Mouse (Mus musculus) liver, embryonic 14.5 days (tissue): ENCODE measurements around the gene Dnah11. TPM values are rescaled to one million over a fixed set of nuclear protein-coding genes. Genes with fewer than 3 reads are reported as not detected.

ENCODE experiments used
- ATAC-seq: fragments of 200-750 bp; cut with Nextera tagmentation; 2 replicates; pipeline ENCODE4 v1.8.0; 2017; ENCODE audit warnings: moderate number of reproducible peaks, mild to moderate bottlenecking, moderate library complexity; ENCODE audit not compliant: insufficient read depth
- DNase-seq, 3 experiments: peaks; one replicate each; pipeline ENCODE4 v3.0.0-alpha.2; 2012 to 2013; ENCODE audit warnings: low read depth in 3 of 3, low spot score in 3 of 3
- H3K27ac ChIP-seq: fragments of 300-500 bp; sonication (generic); 2 replicates; pipeline ENCODE4 v1.5.1; 2014; ENCODE audit warnings: moderate library complexity, mild to moderate bottlenecking, control low read depth, inconsistent platforms
- H3K27me3 ChIP-seq: fragments of 300-500 bp; sonication (generic); 2 replicates; pipeline ENCODE4 v1.6.1; 2014; ENCODE audit warnings: mild to moderate bottlenecking, low read length, moderate library complexity; ENCODE audit not compliant: control insufficient read depth, insufficient read depth
- H3K36me3 ChIP-seq: fragments of 300-500 bp; sonication (generic); replicated peaks from 2 replicates; pipeline ENCODE4 v1.6.1; 2014; ENCODE audit warnings: low read depth; ENCODE audit not compliant: control insufficient read depth, insufficient read depth
- H3K4me1 ChIP-seq, 2 experiments: fragments of 200-500 bp in 1 of 2; fragments of 300-500 bp in 1 of 2; sonication (generic) in 1 of 2; replicated peaks; 2 replicates each; pipeline ENCODE4 v1.6.1; 2012 to 2014; ENCODE audit warnings: antibody characterized with exemption in 1 of 2, inconsistent platforms in 1 of 2, low read length in 1 of 2; ENCODE audit not compliant: control insufficient read depth in 2 of 2, insufficient read depth in 2 of 2
- H3K4me2 ChIP-seq: fragments of 300-500 bp; sonication (generic); 2 replicates; pipeline ENCODE4 v1.6.1; 2014; ENCODE audit warnings: low read depth, mild to moderate bottlenecking, control low read depth, moderate library complexity
- H3K4me3 ChIP-seq, 2 experiments: fragments of 200-500 bp in 1 of 2; fragments of 300-500 bp in 1 of 2; sonication (generic) in 1 of 2; 2 replicates each; pipeline ENCODE4 v1.5.1; 2012 to 2014; ENCODE audit warnings: low read depth in 2 of 2, low read length in 2 of 2, mild to moderate bottlenecking in 2 of 2, control low read depth in 1 of 2, inconsistent platforms in 1 of 2, moderate library complexity in 1 of 2; ENCODE audit not compliant: insufficient read depth in 1 of 2
- H3K9ac ChIP-seq: fragments of 300-500 bp; sonication (generic); replicated peaks from 2 replicates; pipeline ENCODE4 v1.6.1; 2014; ENCODE audit warnings: mild to moderate bottlenecking, control low read depth, moderate library complexity
- H3K9me3 ChIP-seq: fragments of 300-500 bp; sonication (generic); 2 replicates; pipeline ENCODE4 v1.6.1; 2016; ENCODE audit warnings: low read length, mixed read lengths; ENCODE audit not compliant: control insufficient read depth
- CTCF ChIP-seq: IDR thresholded peaks from 2 replicates; pipeline ENCODE4 v1.5.1; 2016; ENCODE audit warnings: antibody characterized with exemption, low read depth, control low read depth
- EP300 ChIP-seq: IDR thresholded peaks from 2 replicates; pipeline ENCODE4 v1.6.1; 2016; ENCODE audit warnings: antibody characterized with exemption, low read depth
- WGBS: fragments of 180-500 bp; shearing (Covaris S2); extraction: QIAGEN DNeasy Blood & Tissue Kit; methylation state at CpG from one replicate; pipeline ENCODE4 v1.1.7; 2014; ENCODE audit not compliant: insufficient replicate concordance; 5-methylcytosine and 5-hydroxymethylcytosine counted together
- polyA plus RNA-seq, 2 experiments: library from polyadenylated mRNA; depleted of rRNA in 1 of 2; stranded (reverse) in 1 of 2; unstranded in 1 of 2; fragments of >200 nt; fragmentation: Nextera tagmentation in 1 of 2; extraction: Ambion mirVana in 1 of 2; gene quantifications; 2 replicates each; pipeline versions ENCODE4 v1.2.1 to v1.2.3; 2012 to 2014

The Dnah11 gene
- polyA plus RNA-seq, 2 experiments, result 0.06 to 0.26 TPM

DNA sequence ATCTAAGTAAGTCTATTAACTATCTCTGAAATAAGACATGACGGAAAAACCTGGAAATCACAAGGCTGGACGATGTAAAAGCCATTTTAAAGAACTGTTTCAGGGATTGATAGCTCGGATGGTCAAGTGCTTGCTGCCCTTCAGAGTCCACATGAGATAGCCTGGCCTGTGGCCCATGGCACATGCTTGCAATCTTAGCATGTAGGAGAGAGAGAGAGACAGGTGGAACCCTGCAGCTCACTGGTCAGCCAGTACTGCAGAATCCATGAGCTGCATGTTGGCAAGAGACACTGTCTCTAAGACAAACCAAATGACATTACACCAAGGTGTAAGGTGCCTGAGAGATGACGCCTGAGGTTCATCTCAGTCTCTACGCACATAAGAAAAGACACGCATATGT, 118.4 kb downstream of the Dnah11 start:
- Histone ChIP-seq H3K27me3 (no peaks in the 10 kb centered on the region), H3K4me3 (no peak overlapping the region), H3K9ac (no peak overlapping the region), H3K4me1 (no peaks in the 10 kb centered on the region), H3K9me3 (no peaks in the 10 kb centered on the region), H3K27ac (no peak overlapping the region), H3K36me3 (no peaks in the 10 kb centered on the region), H3K4me2 (no peak overlapping the region)
- TF ChIP-seq EP300 (no peak), CTCF (no peak)
- no peak for ATAC-seq
- DNase-seq, result no peak
- 62% methylated on average over 6 of the region's 6 CpGs for WGBS

DNA sequence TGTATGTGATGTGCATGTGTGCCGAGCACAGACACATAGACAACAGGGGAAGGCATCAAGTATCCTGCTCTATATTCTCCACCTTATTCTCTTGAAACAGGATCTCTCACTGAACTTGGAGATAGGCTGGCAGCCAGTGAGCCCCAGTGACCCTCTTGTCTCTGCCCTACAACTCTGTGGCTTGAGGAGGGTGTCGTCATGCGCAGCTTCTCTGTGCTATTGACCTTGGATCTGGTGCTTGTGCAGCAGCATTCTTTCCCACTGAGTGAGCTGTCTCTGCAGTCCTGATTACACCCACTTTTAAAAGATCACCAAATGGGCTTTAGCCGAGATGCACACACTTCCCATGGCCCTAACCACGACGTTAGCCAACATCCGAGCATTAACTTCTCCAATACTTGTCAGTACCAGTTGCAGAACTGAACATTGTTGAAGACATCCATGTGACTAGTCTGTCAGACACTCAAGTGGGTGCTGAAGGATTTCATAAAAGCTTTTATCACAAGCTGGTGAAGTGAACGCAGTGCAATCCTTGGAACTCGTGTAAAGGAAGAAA, 120.3 kb downstream of the Dnah11 start:
- no peak overlapping the region for H3K9ac ChIP-seq
- no peak for TF ChIP-seq EP300
- no peak for TF ChIP-seq CTCF
- ATAC-seq, result no peak
- no peaks in the 10 kb centered on the region for H3K9me3 ChIP-seq
- H3K4me3 ChIP-seq, result no peak overlapping the region
- no peaks in the 10 kb centered on the region for H3K36me3 ChIP-seq
- WGBS, result 47% methylated on average over 9 of the region's 9 CpGs
- no peaks in the 10 kb centered on the region for H3K27me3 ChIP-seq
- no peak overlapping the region for H3K4me2 ChIP-seq
- no peak for DNase-seq
- H3K4me1 ChIP-seq, result no peaks in the 10 kb centered on the region
- H3K27ac ChIP-seq, result no peak overlapping the region

DNA sequence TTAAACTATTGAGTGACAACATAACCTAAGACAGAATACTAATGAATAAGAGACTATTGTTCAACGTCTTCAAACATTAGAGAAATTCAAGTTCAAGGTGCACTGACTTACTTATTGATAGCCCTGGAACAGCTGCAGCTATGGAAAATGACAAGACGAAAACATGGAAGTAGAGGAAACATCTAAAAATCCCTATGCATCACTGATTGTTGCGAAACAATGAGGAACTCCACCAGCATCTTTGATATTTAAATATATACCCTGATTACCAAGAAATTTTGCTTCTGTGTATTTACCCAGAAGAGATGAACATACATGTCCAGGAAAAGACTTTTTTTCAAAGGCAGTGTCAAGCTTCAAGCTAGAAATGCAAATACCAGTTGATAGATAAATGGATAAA, 122.0 kb downstream of the Dnah11 start:
- no peak for TF ChIP-seq EP300
- TF ChIP-seq CTCF, result no peak
- 60% methylated on average over 3 of the region's 3 CpGs for WGBS
- no peak overlapping the region for H3K4me2 ChIP-seq
- H3K4me3 ChIP-seq, result no peak overlapping the region
- no peaks in the 10 kb centered on the region for H3K36me3 ChIP-seq
- H3K27ac ChIP-seq, result no peak overlapping the region
- H3K4me1 ChIP-seq, result no peaks in the 10 kb centered on the region
- H3K9ac ChIP-seq, result no peak overlapping the region
- ATAC-seq (no peak), DNase-seq (no peak)
- H3K9me3 ChIP-seq, result no peaks in the 10 kb centered on the region
- H3K27me3 ChIP-seq, result no peaks in the 10 kb centered on the region

DNA sequence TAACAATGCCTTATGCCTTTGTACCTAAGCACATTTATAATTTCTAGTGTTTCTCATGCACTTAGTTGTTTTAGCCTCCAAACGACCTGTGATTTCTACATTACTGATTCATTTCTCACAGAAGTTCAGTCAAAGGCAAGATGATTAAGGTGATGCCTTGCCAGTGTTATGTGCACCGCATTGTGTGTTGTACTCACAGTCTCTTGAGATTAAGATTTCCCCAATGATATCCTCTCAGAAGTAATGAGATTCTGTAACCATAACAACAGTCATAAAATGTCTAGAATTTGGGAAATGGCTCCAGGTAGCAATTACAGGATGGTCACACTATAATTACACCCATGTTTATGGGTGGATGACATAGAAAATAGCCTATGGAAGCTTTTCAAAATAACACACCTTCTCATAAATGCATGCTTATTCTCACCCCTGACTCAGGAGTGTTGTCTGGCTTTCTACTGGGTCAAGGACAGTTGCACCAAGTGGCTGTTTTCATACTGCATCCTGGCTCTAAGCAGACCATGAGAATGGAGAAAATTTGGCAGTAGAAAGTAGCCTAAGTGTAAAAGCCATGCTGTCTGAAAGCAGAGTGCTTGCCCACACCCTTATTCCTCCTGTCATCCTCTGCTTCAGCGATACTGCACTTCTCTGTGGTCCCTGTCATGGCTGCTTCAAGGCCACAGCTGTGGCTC, 126.5 kb downstream of the Dnah11 start:
- no peak overlapping the region for H3K4me2 ChIP-seq
- H3K4me1 ChIP-seq, result no peaks in the 10 kb centered on the region
- no peak overlapping the region for H3K27ac ChIP-seq
- no peak overlapping the region for H3K4me3 ChIP-seq
- no peaks in the 10 kb centered on the region for H3K27me3 ChIP-seq
- no peak overlapping the region for H3K9ac ChIP-seq
- no peaks in the 10 kb centered on the region for H3K36me3 ChIP-seq
- TF ChIP-seq EP300 (no peak), CTCF (no peak)
- WGBS, result 65% methylated on average over 3 of the region's 3 CpGs
- ATAC-seq (no peak), DNase-seq (no peak)
- no peaks in the 10 kb centered on the region for H3K9me3 ChIP-seq

DNA sequence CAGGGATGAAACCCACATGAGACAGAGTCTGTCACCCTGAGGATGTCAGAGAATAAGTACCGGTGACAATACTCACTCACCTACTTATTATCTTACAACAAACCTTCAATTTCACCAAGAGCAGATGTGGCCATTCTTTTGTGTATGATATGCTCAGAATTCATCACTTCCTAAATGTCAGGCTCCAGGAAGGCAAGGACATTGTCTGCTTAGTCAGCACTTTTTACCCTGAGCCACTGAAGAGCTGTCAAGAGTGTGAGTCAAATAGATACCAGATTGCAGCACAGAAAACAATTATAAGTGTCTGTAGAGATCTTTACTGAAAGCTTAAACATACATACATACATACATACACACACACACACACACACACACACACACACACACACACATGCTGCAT, 127.2 kb downstream of the Dnah11 start:
- no peak for TF ChIP-seq CTCF
- no peak for TF ChIP-seq EP300
- DNase-seq, result no peak

More for the DNA sequence above, 127.2 kb downstream of the Dnah11 start:
- 72% methylated on average over 1 of the region's 1 CpGs for WGBS
- ATAC-seq, result no peak
- no peaks in the 10 kb centered on the region for H3K27me3 ChIP-seq
- no peak overlapping the region for H3K27ac ChIP-seq
- H3K4me2 ChIP-seq, result no peak overlapping the region
- no peaks in the 10 kb centered on the region for H3K9me3 ChIP-seq
- H3K4me3 ChIP-seq, result no peak overlapping the region
- no peaks in the 10 kb centered on the region for H3K4me1 ChIP-seq
- H3K9ac ChIP-seq, result no peak overlapping the region
- no peaks in the 10 kb centered on the region for H3K36me3 ChIP-seq
